ENCODE assay signal across 9 mouse cellular contexts in the genomic region with DNA sequence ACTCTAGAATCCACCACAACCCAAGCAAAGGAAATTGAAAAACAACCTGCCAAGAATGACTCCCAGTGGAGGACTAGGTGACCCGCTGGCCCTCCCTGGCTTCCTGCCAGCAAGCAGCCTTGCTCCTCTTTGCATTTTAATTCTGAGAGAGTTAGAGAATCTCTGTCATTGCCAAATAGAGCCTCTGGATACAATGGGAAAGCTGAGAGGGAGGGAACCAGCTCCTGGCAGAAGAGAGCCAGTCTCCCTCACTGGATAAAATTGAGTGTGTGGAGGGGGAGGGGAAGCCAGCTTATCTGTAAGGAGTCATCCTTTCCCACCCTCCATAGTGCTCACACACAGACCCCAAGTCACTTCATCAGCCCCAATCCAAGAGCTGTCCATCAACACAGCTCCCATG. TPM values are rescaled to one million over a fixed set of nuclear protein-coding genes. Genes with fewer than 3 reads are reported as not detected.
DNase-seq lines count a peak whose midpoint lies in the region; ATAC-seq and TF ChIP-seq lines count a peak whose summit lies in the region.
"Had no signal": no experiment of that assay in that cellular context is flagged by ENCODE, and none has a peak within 500 bp of the region (broad histone marks: within the 10 kb centered on the region; RNA-seq: fewer than 3 reads in every experiment).

No protein-coding gene starts in this region.

- WGBS in kidney, adult 2 months = 0% methylated on average over 1 of the region's 1 CpGs
- 39% methylated on average over 1 of the region's 1 CpGs for WGBS in kidney, embryonic 15.5 days
- 29% methylated on average over 1 of the region's 1 CpGs for WGBS in forebrain, postnatal 0 days

- TF ChIP-seq CTCF in kidney, adult 2 months (conservative IDR thresholded peaks at IDR 0.05; ENCODE audit: insufficient read depth, insufficient read length, low read depth, low read length) = no peak
- no peak for TF ChIP-seq CTCF in forebrain, postnatal 0 days (IDR thresholded peaks at IDR 0.05; ENCODE audit: low read depth)

- no peak overlapping the region for H3K4me2 ChIP-seq in kidney, embryonic 15.5 days
- H3K4me2 ChIP-seq in forebrain, postnatal 0 days (ENCODE audit: low read depth) = no peak overlapping the region

- no peaks in the 10 kb centered on the region for H3K27me3 ChIP-seq in kidney, adult 2 months (replicated peaks; ENCODE audit: control insufficient read depth, insufficient read depth, low read length)
- peaks cover 59% of the 10 kb centered on the region for H3K27me3 ChIP-seq in kidney, embryonic 15.5 days
- no peaks in the 10 kb centered on the region for H3K27me3 ChIP-seq in forebrain, postnatal 0 days (ENCODE audit: insufficient read depth, low read length)

- H3K27ac ChIP-seq in kidney, adult 2 months (ENCODE audit: insufficient read depth, low read depth, low read length) = no peak overlapping the region
- H3K27ac ChIP-seq in kidney, embryonic 15.5 days = no peak overlapping the region
- no peak overlapping the region for H3K27ac ChIP-seq in forebrain, postnatal 0 days (ENCODE audit: low read depth, low read length)

- no peaks in the 10 kb centered on the region for H3K36me3 ChIP-seq in kidney, adult 2 months (ENCODE audit: control insufficient read depth, insufficient read depth, low read length)
- peaks cover 30% of the 10 kb centered on the region for H3K36me3 ChIP-seq in kidney, embryonic 15.5 days
- H3K36me3 ChIP-seq in forebrain, postnatal 0 days (ENCODE audit: insufficient read depth) = no peaks in the 10 kb centered on the region

- DNase-seq in kidney, adult 2 months = peak; percentile 49
- DNase-seq in adrenal gland, postnatal 14 days = peak; percentile 54
- peak; percentile 44 for DNase-seq in forebrain, postnatal 0 days
- DNase-seq in kidney, postnatal 4 days = peak; percentile 70 to 81
- DNase-seq in yolk sac, embryonic 10.5 days (ENCODE audit: low spot score) = no peak
- no peak for DNase-seq in left cerebral cortex, postnatal 36 days (ENCODE audit: low spot score in 2 of 2)
- DNase-seq in layer of hippocampus, postnatal 25 days (ENCODE audit: extremely low spot score in 1 of 2, low spot score in 1 of 2) = no peak

- no peak for ATAC-seq in kidney, embryonic 15.5 days (replicated peaks; ENCODE audit: low FRiP score)
- peak; percentile 21; the same call in 1 of the 2 replicates for ATAC-seq in forebrain, postnatal 0 days

- TF ChIP-seq POLR2A in kidney, adult 2 months (IDR thresholded peaks at IDR 0.05; ENCODE audit: low read depth, low read length) = no peak

- H3K9ac ChIP-seq in kidney, embryonic 15.5 days = no peak overlapping the region
- H3K9ac ChIP-seq in forebrain, postnatal 0 days = no peak overlapping the region

- no peaks in the 10 kb centered on the region for H3K4me1 ChIP-seq in kidney, adult 2 months (ENCODE audit: control insufficient read depth, insufficient read depth, low read length)
- H3K4me1 ChIP-seq in kidney, embryonic 15.5 days = peaks cover 12% of the 10 kb centered on the region
- no peaks in the 10 kb centered on the region for H3K4me1 ChIP-seq in forebrain, postnatal 0 days (ENCODE audit: insufficient read depth)

- H3K4me3 ChIP-seq in kidney, adult 2 months (ENCODE audit: insufficient read depth, low read depth, low read length) = no peak overlapping the region
- H3K4me3 ChIP-seq in kidney, embryonic 15.5 days (replicated peaks) = no peak overlapping the region
- H3K4me3 ChIP-seq in forebrain, postnatal 0 days (ENCODE audit: low read depth, low read length) = no peak overlapping the region

- intact Hi-C loops in left cerebral cortex, postnatal 36 days (cut with DNase I) = no loop called here

- H3K9me3 ChIP-seq in kidney, embryonic 15.5 days (replicated peaks) = no peaks in the 10 kb centered on the region
- H3K9me3 ChIP-seq in forebrain, postnatal 0 days (ENCODE audit: low read length) = no peaks in the 10 kb centered on the region

RNA-seq across cellular contexts. Expression of a gene that starts 0.7 kb away (rescaled TPM):
- 1.1 and 1.3 TPM in 2 replicates for polyA plus RNA-seq in kidney, adult 2 months (2012; rRNA removed)
- 2.1 and 3.3 TPM in 2 replicates for polyA plus RNA-seq in kidney, embryonic 15.5 days (2015; fragmentation: Nextera tagmentation; extraction: Ambion mirVana)
- total RNA-seq in adrenal gland, postnatal 14 days (2021) = 1.2 and 1.6 TPM in 2 replicates
- total RNA-seq in forebrain, postnatal 0 days (2014; rRNA removed) = 14.2 and 23.0 TPM in 2 replicates
- 10.5 and 21.8 TPM in 2 replicates for polyA plus RNA-seq in forebrain, postnatal 0 days (2015; fragmentation: Nextera tagmentation; extraction: Ambion mirVana)
- 1 to 10 TPM; 7.2 TPM for total RNA-seq in left cerebral cortex, postnatal 36 days (2021)
- total RNA-seq in layer of hippocampus, postnatal 25 days (2021) = 10 to 100 TPM; 13.0 to 14.4 TPM
- total RNA-seq: neutrophil, adult 5-6 weeks had no signal

RNA-seq across cellular contexts. Expression of a gene that starts 38.6 kb away (rescaled TPM):
- 12.2 and 13.9 TPM in 2 replicates for polyA plus RNA-seq in kidney, adult 2 months (2012; rRNA removed)
- polyA plus RNA-seq in kidney, embryonic 15.5 days (2015; fragmentation: Nextera tagmentation; extraction: Ambion mirVana) = 4.6 and 5.0 TPM in 2 replicates
- total RNA-seq in adrenal gland, postnatal 14 days (2021) = 28.2 and 33.5 TPM in 2 replicates
- 39.0 and 42.1 TPM in 2 replicates for total RNA-seq in forebrain, postnatal 0 days (2014; rRNA removed)
- 2.3 and 2.6 TPM in 2 replicates for polyA plus RNA-seq in forebrain, postnatal 0 days (2015; fragmentation: Nextera tagmentation; extraction: Ambion mirVana)
- 100 to 1,000 TPM; 148 to 149 TPM for total RNA-seq in left cerebral cortex, postnatal 36 days (2021)
- total RNA-seq in layer of hippocampus, postnatal 25 days (2021) = 100 to 1,000 TPM; 156 to 162 TPM

Comparison
In these comparisons a context has a peak if more than half of its experiments do, and no peak if none do; other contexts are left out.
1. DNase-seq: peak in kidney, adult 2 months (single experiment), adrenal gland, postnatal 14 days (single experiment), forebrain, postnatal 0 days (single experiment) and kidney, postnatal 4 days (2 of 2); none in yolk sac, embryonic 10.5 days (single experiment), left cerebral cortex, postnatal 36 days (0 of 2) and layer of hippocampus, postnatal 25 days (0 of 2).